Mouse (Mus musculus) testis, adult 10 weeks (tissue): ENCODE measurements around the gene Tmbim4. TPM values are rescaled to one million over a fixed set of nuclear protein-coding genes. Genes with fewer than 3 reads are reported as not detected.

ENCODE experiments used
- polyA plus RNA-seq: library from polyadenylated mRNA; stranded (reverse); fragments of 350-450 nt; fragmentation: Illumina TruSeq; extraction: RNeasy Lipid Tissue Mini Kit (QIAGEN cat#74804); gene quantifications from one replicate; pipeline ENCODE4 v1.2.3, GENCODE M21; 2014; ENCODE audit warnings: low read depth, low replicate concordance

Tmbim4 gene
- 168 TPM for polyA plus RNA-seq

DNA sequence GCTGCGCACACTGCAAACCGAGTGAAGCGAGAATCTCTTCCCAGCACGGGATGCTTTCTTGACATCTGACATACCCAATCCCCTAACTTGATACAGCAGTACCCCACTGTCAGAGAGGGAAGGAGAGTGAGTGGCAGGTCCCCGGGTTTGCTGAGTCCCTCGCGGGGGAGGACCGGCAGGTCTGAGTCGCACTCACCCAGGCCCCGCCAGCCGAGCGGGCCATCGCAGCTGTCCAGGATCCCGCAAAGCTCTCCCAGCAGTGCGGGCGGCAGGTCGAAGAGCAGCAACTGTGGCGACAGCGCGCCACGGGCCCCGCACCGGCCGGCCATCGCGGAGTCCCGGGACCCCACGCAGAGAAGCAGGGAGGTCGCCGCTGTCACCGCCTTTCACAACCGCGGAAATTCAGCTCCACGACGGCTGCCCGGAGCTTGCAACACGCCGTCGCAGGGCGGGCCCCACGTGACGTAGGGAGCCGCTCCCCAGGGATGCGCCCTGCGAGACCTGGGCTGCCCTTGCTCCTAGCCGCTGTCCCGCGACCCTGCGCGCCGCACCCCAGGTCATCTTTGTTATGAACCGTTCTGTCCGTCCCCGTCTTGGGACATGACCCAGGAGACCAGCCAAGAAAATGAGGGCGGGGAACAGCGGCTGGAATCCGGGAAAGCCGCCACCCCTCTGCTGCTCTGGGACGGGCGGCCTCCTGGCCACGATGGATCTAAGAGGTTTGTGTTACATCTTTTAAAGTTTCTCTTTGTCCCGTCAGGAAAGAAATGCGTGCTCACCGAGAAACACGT is at the start of gene Tmbim4:
TSS of gene Tmbim4 (plus strand) at position 460 of the 791 bp plus-strand sequence.

DNA sequence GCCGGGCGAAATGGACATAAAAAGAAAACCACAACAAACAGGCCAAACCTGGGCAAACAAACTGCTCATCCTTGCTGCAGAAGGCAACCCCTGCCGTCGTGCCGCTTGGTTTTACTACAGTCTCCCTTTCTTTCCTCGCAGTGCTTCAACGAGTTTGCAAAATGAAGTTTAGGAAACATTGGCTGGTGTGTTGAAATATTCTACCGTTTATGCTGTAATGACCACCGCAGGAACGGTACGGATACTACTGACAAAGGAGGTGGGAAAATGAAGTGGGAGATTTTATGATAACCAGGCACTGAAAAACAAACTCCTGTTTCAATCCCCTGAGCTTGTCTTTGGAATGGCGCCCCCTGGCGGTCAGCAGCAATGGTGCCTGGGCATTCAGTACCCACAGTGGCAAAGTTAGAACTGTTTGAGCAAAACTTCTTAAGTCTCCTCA is 592 bp downstream of the Tmbim4 start, which contains the start of gene Irak3:
TSS of gene Irak3 (minus strand) at position 170 of the 442 bp plus-strand sequence.

DNA sequence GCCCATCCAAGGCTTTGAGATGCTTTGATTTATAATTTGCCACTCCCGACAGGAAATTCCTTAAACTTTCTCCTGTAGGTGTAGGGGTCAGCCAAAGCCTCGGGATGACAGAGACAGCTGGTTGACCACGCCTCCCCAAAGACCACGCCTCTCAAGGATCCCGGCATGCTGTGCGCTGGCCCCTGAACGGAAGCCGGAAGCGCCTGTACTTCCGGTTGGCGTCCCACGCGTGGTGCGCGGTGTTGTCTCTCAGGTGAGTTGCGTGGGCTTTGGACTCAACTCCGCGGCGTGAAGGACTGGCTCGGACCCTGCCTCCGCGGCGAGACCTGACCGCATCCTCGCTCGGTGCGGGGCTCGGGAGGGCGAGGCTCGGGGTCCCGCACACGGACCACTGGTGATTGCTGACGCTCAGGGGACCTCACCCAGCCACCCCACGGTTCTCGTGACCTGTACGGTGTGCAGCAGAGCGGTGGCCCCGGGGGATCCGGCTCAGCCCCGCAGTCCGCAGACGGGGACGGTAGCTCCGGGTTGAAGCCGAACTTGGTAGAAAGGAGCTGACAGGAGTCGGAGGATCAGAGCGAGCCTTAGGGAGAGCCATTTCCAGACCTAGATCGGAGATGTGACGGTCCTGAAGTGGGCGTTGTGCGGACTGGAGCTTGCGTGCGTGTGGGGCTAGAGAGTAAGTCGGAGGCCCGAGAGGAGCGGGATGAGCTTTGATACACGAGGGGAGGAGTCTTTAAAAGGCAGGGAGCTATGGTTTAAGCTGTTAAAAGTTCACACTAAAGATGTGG is 25.7 kb downstream of the Tmbim4 start, which contains the start of gene Llph:
TSS of gene Llph (plus strand) at position 200 of the 791 bp plus-strand sequence.

Other genes starting within 250 kb of the Tmbim4 start
- gene Helb, start 88.6 kb upstream of the Tmbim4 start, polyA plus RNA-seq, result 0.95 TPM
- 43.7 TPM for gene Irak3, start 540 bp downstream of the Tmbim4 start, polyA plus RNA-seq
- 7.0 TPM for gene Llph, start 25.5 kb downstream of the Tmbim4 start, polyA plus RNA-seq